29 mouse cellular contexts compared by ENCODE assay signal in the genomic region with DNA sequence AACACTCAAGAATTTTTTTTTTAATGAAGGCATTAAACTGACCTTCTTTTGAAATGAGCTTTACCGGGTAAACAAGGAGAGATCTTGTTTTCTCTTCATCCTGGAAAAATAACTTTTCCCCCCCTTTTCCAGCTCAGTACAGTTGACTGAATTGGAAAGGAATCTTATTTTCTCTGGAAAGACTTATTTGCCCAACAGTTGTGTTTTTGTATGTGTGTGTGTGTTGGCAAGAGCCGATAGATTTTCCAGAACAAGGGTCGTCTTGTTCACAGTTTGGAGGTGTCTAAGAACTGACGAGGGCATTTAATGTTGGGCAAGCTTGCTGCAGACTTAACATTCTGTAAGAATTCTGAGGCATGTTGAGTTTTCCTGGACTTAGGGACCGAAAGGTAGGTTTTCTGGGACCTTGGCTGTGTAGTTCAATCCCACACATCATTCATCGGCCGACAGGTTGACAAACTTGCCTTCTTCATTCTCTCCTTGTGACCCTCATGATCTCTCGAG.
A peak's percentile ranks its signal among the peaks of the same experiment; 100 is the strongest.
DNase-seq lines count a peak whose midpoint lies in the region; ATAC-seq lines count a peak whose summit lies in the region.
"Had no signal": no experiment of that assay in that cellular context is flagged by ENCODE, and none has a peak within 500 bp of the region (broad histone marks: within the 10 kb centered on the region; RNA-seq: fewer than 3 reads in every experiment).

No protein-coding gene starts in this region.

- H3K9me3 ChIP-seq in heart, embryonic 10.5 days: no peaks in the 10 kb centered on the region
- H3K9me3 ChIP-seq in liver, embryonic 15.5 days (replicated peaks): no peaks in the 10 kb centered on the region
- H3K9me3 ChIP-seq in liver, embryonic 12.5 days (replicated peaks): no peaks in the 10 kb centered on the region
- H3K9me3 ChIP-seq in limb, embryonic 15.5 days: no peaks in the 10 kb centered on the region
- H3K9me3 ChIP-seq: forebrain, embryonic 12.5 days; heart, embryonic 15.5 days; hindbrain, embryonic 12.5 days; intestine, embryonic 15.5 days; lung, embryonic 15.5 days; midbrain, embryonic 12.5 days; neural tube, embryonic 12.5 days had no signal

- H3K36me3 ChIP-seq in heart, embryonic 10.5 days: no peaks in the 10 kb centered on the region
- H3K36me3 ChIP-seq in liver, embryonic 15.5 days (replicated peaks): no peaks in the 10 kb centered on the region
- H3K36me3 ChIP-seq in liver, embryonic 12.5 days: no peaks in the 10 kb centered on the region
- H3K36me3 ChIP-seq in limb, embryonic 15.5 days: no peaks in the 10 kb centered on the region
- H3K36me3 ChIP-seq: forebrain, embryonic 12.5 days; heart, embryonic 15.5 days; hindbrain, embryonic 12.5 days; intestine, embryonic 15.5 days; lung, embryonic 15.5 days; midbrain, embryonic 12.5 days; neural tube, embryonic 12.5 days had no signal

- no peaks in the 10 kb centered on the region for H3K27me3 ChIP-seq in heart, embryonic 10.5 days (ENCODE audit: insufficient read depth, poor library complexity, severe bottlenecking)
- no peaks in the 10 kb centered on the region for H3K27me3 ChIP-seq in liver, embryonic 15.5 days
- no peaks in the 10 kb centered on the region for H3K27me3 ChIP-seq in liver, embryonic 12.5 days (replicated peaks)
- no peaks in the 10 kb centered on the region for H3K27me3 ChIP-seq in limb, embryonic 15.5 days
- H3K27me3 ChIP-seq: forebrain, embryonic 12.5 days; heart, embryonic 15.5 days; hindbrain, embryonic 12.5 days; intestine, embryonic 15.5 days; lung, embryonic 15.5 days; neural tube, embryonic 12.5 days had no signal

- H3K9ac ChIP-seq in liver, embryonic 15.5 days: no peak overlapping the region
- H3K9ac ChIP-seq in liver, embryonic 12.5 days: no peak overlapping the region
- H3K9ac ChIP-seq in limb, embryonic 15.5 days: no peak overlapping the region
- H3K9ac ChIP-seq: forebrain, embryonic 12.5 days; heart, embryonic 15.5 days; hindbrain, embryonic 12.5 days; intestine, embryonic 15.5 days; liver, embryonic 14.5 days; lung, embryonic 15.5 days; midbrain, embryonic 12.5 days; neural tube, embryonic 12.5 days had no signal

- 76% methylated on average over 8 of the region's 8 CpGs for WGBS in heart, embryonic 10.5 days
- 61% methylated on average over 8 of the region's 8 CpGs for WGBS in liver, embryonic 15.5 days (ENCODE audit: insufficient replicate concordance)
- 69% methylated on average over 8 of the region's 8 CpGs for WGBS in liver, embryonic 12.5 days (ENCODE audit: insufficient replicate concordance)
- WGBS in limb, embryonic 15.5 days: 62% methylated on average over 8 of the region's 8 CpGs

- no peak overlapping the region for H3K4me2 ChIP-seq in liver, embryonic 15.5 days
- H3K4me2 ChIP-seq in liver, embryonic 12.5 days: no peak overlapping the region
- H3K4me2 ChIP-seq in limb, embryonic 15.5 days: no peak overlapping the region
- H3K4me2 ChIP-seq: forebrain, embryonic 12.5 days; heart, embryonic 15.5 days; hindbrain, embryonic 12.5 days; intestine, embryonic 15.5 days; lung, embryonic 15.5 days; midbrain, embryonic 12.5 days; neural tube, embryonic 12.5 days had no signal

- no peak for DNase-seq in heart, embryonic 10.5 days (ENCODE audit: low spot score)
- DNase-seq in heart, adult 18-20 months: no peak
- peak; percentile 72 for DNase-seq in fibroblast of lung, adult 2 months (ENCODE audit: low read depth)
- DNase-seq: adrenal gland, adult 2 months; cerebellum, adult 18-20 months; gastrocnemius, postnatal 14 days; heart, postnatal 36 days; kidney, adult 9 months; kidney, postnatal 10 days; right cerebral cortex, postnatal 4 days; thymus, adult 2 months; thymus, postnatal 36 days had no signal

- no peak for ATAC-seq in liver, embryonic 15.5 days (ENCODE audit: insufficient read depth)
- ATAC-seq in liver, embryonic 12.5 days: no peak
- ATAC-seq in limb, embryonic 15.5 days (ENCODE audit: insufficient number of reproducible peaks, low FRiP score, low TSS enrichment, low read depth): peak; percentile 55; the same call in 1 of the 2 replicates
- no peak for ATAC-seq in megakaryocyte progenitor cell, adult 5-6 weeks (replicated peaks; ENCODE audit: poor library complexity)
- ATAC-seq: CD4-positive, CD25-positive, alpha-beta regulatory T cell, adult 4 months; hindbrain, postnatal 0 days; intestine, embryonic 15.5 days had no signal

- peaks cover 38% of the 10 kb centered on the region for H3K4me1 ChIP-seq in heart, embryonic 10.5 days
- H3K4me1 ChIP-seq in liver, embryonic 15.5 days (replicated peaks): peaks cover 7% of the 10 kb centered on the region
- H3K4me1 ChIP-seq in liver, embryonic 12.5 days: 0 out of 2 replicates have a peak, but pooled peaks cover 1% of the 10 kb centered on the region
- H3K4me1 ChIP-seq in limb, embryonic 15.5 days: peaks cover 32% of the 10 kb centered on the region
- H3K4me1 ChIP-seq: neural tube, embryonic 12.5 days had no signal

- no peak overlapping the region for H3K4me3 ChIP-seq in heart, embryonic 10.5 days
- no peak overlapping the region for H3K4me3 ChIP-seq in liver, embryonic 15.5 days (replicated peaks)
- H3K4me3 ChIP-seq in liver, embryonic 12.5 days: no peak overlapping the region
- H3K4me3 ChIP-seq in limb, embryonic 15.5 days: no peak overlapping the region
- H3K4me3 ChIP-seq: erythroblast, embryonic 14.5 days; forebrain, embryonic 12.5 days; heart, embryonic 15.5 days; hindbrain, embryonic 12.5 days; intestine, embryonic 15.5 days; left cerebral cortex, adult 2 months; lung, embryonic 15.5 days; midbrain, embryonic 12.5 days; myocyte; neural tube, embryonic 12.5 days had no signal

- peak overlapping the region; percentile 69 for H3K27ac ChIP-seq in heart, embryonic 10.5 days
- H3K27ac ChIP-seq in liver, embryonic 15.5 days (replicated peaks): 0 out of 2 replicates have a peak overlapping the region, but pooled peaks have one; percentile 57
- H3K27ac ChIP-seq in liver, embryonic 12.5 days: no peak overlapping the region
- H3K27ac ChIP-seq in limb, embryonic 15.5 days: peak overlapping the region; percentile 89
- H3K27ac ChIP-seq: forebrain, embryonic 12.5 days; heart, embryonic 15.5 days; hindbrain, embryonic 12.5 days; hindbrain, postnatal 0 days; intestine, embryonic 15.5 days; left cerebral cortex, adult 2 months; liver, embryonic 14.5 days; lung, embryonic 15.5 days; midbrain, embryonic 12.5 days; neural tube, embryonic 12.5 days had no signal
